Mouse (Mus musculus) G1E (cell line): Measurements from ENCODE around the gene Clip1. TPM values are rescaled to one million over a fixed set of nuclear protein-coding genes. Genes with fewer than 3 reads are reported as not detected.

Experiments
- ATAC-seq: 2 replicates; pipeline ENCODE4 v1.8.0; 2016; ENCODE audit warnings: mild to moderate bottlenecking; ENCODE audit not compliant: insufficient number of reproducible peaks, poor library complexity, low FRiP score, severe bottlenecking; ENCODE audit errors: extremely low read depth
- DNase-seq: peaks from one replicate; pipeline ENCODE4 v3.0.0; 2012; ENCODE audit warnings: low spot score
- H3K27me3 ChIP-seq: 2 replicates; pipeline ENCODE4 v1.6.1; 2012; ENCODE audit warnings: mild to moderate bottlenecking, low read length, inconsistent platforms; ENCODE audit not compliant: insufficient read depth
- H3K36me3 ChIP-seq: replicated peaks from 2 replicates; pipeline ENCODE3; 2012; ENCODE audit warnings: mild to moderate bottlenecking, inconsistent platforms
- H3K4me1 ChIP-seq: 2 replicates; pipeline ENCODE4 v1.6.1; 2012; ENCODE audit warnings: low read depth, low read length, inconsistent platforms, mixed read lengths; ENCODE audit not compliant: insufficient read depth
- H3K4me3 ChIP-seq: 2 replicates; pipeline ENCODE4 v1.5.1; 2012; ENCODE audit warnings: low read depth, mild to moderate bottlenecking, inconsistent platforms, low read length, moderate library complexity, mixed read lengths
- H3K9me3 ChIP-seq: replicated peaks from 2 replicates; pipeline ENCODE4 v1.6.1; 2012; ENCODE audit warnings: inconsistent platforms
- CTCF ChIP-seq: IDR thresholded peaks from 2 replicates; pipeline ENCODE4 v1.5.1; 2012; ENCODE audit warnings: low read depth, low read length, inconsistent platforms, mixed read lengths
- GATA1 ChIP-seq: IDR thresholded peaks from 2 replicates; pipeline ENCODE4 v1.6.1; 2012; ENCODE audit warnings: borderline replicate concordance, low read length, inconsistent platforms, mixed read lengths
- GATA2 ChIP-seq: IDR thresholded peaks from 2 replicates; pipeline ENCODE4 v1.6.1; 2012; ENCODE audit warnings: low read depth, low read length, inconsistent platforms, borderline replicate concordance
- POLR2AphosphoS5 ChIP-seq: IDR thresholded peaks from 2 replicates; pipeline ENCODE4 v1.6.1; 2012; ENCODE audit warnings: low read depth, low read length, inconsistent platforms; ENCODE audit not compliant: insufficient replicate concordance
- TAL1 ChIP-seq: conservative IDR thresholded peaks from 2 replicates; pipeline ENCODE4 v1.6.1; 2012; ENCODE audit warnings: low read depth, low read length, inconsistent platforms, mixed read lengths
- polyA plus RNA-seq: library from polyadenylated mRNA; stranded (reverse); fragments of >175 nt; gene quantifications from 2 replicates; pipeline ENCODE4 v1.2.3, GENCODE M21; 2012
- total RNA-seq, 2 experiments: library from RNA; stranded (forward) in 1 of 2; stranded (reverse) in 1 of 2; fragments of 200-1000 nt in 1 of 2; fragments of >200 nt in 1 of 2; fragmentation: Nextera tagmentation in 1 of 2; gene quantifications; 2 replicates each; pipeline ENCODE4 v1.2.3; 2014 to 2017

The Clip1 gene
- total and polyA plus RNA-seq, 3 experiments = 12.9 to 59.1 (median 49.1) TPM

DNA sequence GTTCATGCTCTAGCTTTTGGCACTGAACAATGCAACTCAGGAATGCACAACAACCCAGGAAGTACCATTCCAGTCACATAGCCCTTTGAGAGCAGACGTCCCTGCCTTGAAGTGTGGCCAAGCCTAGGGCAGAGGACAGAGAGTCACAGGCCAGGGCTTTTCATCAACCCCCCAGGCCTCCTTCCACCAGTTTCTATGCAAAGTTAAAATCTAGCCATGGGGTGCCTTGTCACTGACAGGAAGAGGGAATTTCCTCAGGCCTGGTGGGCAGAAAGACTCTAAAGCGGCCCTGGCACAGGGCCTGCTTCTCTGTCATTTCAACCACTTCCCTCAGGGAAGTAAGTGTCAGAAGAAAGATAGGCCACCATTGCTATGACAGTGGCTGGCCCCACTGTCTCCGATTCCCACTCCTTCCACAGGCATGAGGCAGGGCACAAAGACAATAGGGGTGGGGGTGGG, 77.2 kb downstream of the Clip1 start:
- TF ChIP-seq CTCF = no peak
- no peak for TF ChIP-seq GATA1
- TF ChIP-seq TAL1 = no peak
- no peak for TF ChIP-seq GATA2
- TF ChIP-seq POLR2AphosphoS5 = no peak
- peaks cover 86% of the 10 kb centered on the region for H3K36me3 ChIP-seq
- no peak overlapping the region for H3K4me3 ChIP-seq
- H3K4me1 ChIP-seq = no peaks in the 10 kb centered on the region
- DNase-seq (no peak), ATAC-seq (no peak)
- no peaks in the 10 kb centered on the region for H3K27me3 ChIP-seq
- H3K9me3 ChIP-seq = no peaks in the 10 kb centered on the region

DNA sequence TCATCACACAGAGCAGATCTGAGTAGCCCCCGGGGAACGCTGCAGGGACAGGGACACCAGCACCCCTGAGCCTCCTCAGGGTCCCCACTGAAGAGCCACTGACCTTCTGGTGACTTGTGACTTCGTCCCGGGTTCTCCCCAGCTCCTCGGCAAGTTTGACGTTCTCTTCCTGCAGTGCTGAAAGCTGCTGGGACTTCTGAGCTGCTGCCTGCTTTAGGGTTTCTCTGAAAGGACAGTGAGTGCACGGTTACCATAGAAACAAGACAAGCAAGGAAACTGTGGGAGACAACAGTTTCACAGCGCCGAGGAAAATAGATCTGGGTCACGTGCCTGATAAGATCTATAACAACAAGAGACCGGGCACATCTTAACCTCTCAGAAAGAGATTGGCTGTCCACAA, 80.9 kb downstream of the Clip1 start:
- Histone ChIP-seq H3K36me3 (peaks cover 82% of the 10 kb centered on the region), H3K27me3 (no peaks in the 10 kb centered on the region), H3K9me3 (no peaks in the 10 kb centered on the region), H3K4me3 (no peak overlapping the region), H3K4me1 (no peaks in the 10 kb centered on the region)
- no peak for TF ChIP-seq CTCF
- TF ChIP-seq GATA1 = no peak
- TF ChIP-seq POLR2AphosphoS5 = no peak
- TF ChIP-seq TAL1 = no peak
- no peak for TF ChIP-seq GATA2
- DNase-seq (no peak), ATAC-seq (no peak)

DNA sequence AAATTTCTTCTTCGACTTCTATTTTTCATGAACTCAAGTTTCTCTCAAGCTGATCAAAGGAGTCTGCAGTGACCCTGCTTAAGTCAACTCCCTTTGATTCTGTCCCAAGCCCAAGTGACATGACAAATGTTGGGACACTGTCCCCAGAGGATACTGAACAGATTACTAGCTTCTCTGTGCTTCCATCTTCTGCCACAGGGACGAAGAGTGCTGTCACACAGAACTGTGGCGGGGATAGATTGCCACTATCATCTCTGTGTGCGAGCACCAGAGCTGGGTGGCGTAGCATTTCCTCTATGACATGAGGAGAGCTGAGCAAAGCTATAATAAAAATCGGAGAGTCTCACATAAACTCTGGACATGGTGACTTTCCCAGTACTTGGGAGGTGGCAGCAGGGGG, 82.2 kb downstream of the Clip1 start:
- no peak overlapping the region for H3K4me3 ChIP-seq
- H3K4me1 ChIP-seq = no peaks in the 10 kb centered on the region
- peaks cover 80% of the 10 kb centered on the region for H3K36me3 ChIP-seq
- ATAC-seq = no peak
- no peaks in the 10 kb centered on the region for H3K27me3 ChIP-seq
- no peak for DNase-seq
- TF ChIP-seq TAL1 (no peak), POLR2AphosphoS5 (no peak), CTCF (no peak), GATA1 (no peak), GATA2 (no peak)
- no peaks in the 10 kb centered on the region for H3K9me3 ChIP-seq

DNA sequence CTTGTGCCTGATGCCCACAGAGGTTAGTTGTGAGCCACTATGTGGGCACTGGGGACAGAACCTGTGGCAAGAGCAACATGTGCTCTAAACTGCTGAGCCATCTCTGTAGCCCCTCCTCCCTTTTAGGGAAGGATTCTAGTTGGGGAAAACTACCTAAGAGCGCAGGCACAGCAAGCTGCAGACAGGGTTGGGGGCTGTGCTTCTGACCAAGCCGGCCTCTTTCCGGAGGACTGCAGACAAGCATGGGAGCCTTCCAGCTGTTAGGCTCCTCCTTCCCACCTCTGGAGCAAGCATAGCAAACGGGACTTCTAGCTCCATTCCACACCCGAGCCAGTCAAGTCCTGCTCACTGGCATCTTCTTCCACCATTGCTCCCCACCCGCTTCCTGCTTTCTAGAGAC, 85.1 kb downstream of the Clip1 start:
- Histone ChIP-seq H3K36me3 (peaks cover 74% of the 10 kb centered on the region), H3K27me3 (no peaks in the 10 kb centered on the region), H3K4me1 (no peaks in the 10 kb centered on the region), H3K9me3 (no peaks in the 10 kb centered on the region), H3K4me3 (no peak overlapping the region)
- ATAC-seq = no peak
- TF ChIP-seq GATA2 = no peak
- no peak for TF ChIP-seq POLR2AphosphoS5
- TF ChIP-seq TAL1 = no peak
- no peak for TF ChIP-seq CTCF
- TF ChIP-seq GATA1 = no peak
- no peak for DNase-seq

DNA sequence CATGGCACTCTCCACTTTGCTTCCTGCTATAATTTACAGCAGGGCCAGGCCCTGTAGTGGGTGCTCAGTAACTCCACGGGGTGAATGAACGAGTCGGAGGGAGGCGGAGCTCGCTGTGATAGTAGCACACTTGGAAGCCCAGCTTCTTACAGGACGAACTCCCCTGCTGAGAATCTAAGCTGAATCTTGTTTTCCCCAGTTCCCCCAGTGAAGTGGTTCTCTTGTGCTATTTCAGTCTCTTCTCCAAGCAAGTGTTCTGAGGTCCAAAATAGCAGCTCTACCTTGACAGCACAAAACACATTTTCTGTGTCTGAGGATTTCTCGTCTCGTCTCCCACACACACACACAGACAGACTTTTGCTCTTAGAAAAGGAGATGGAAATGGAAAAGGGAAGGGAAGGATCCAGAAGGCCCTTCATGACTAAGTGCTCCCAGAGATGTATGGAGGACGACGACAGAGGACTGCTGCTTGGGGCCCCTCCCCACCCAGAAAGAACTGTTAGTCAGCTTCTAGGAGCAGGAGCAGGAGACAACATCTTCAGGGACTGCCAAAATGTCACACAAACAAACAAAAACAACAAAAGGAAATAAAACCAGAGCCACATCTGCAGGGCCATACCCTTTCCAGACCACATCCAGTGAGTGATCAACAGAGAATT, 90.7 kb downstream of the Clip1 start:
- Histone ChIP-seq H3K4me3 (no peak overlapping the region), H3K4me1 (no peaks in the 10 kb centered on the region), H3K9me3 (no peaks in the 10 kb centered on the region), H3K36me3 (peaks cover 70% of the 10 kb centered on the region), H3K27me3 (no peaks in the 10 kb centered on the region)
- TF ChIP-seq GATA2 = no peak
- no peak for TF ChIP-seq CTCF
- TF ChIP-seq GATA1 = no peak
- no peak for TF ChIP-seq POLR2AphosphoS5
- TF ChIP-seq TAL1 = no peak
- no peak for ATAC-seq
- no peak for DNase-seq

DNA sequence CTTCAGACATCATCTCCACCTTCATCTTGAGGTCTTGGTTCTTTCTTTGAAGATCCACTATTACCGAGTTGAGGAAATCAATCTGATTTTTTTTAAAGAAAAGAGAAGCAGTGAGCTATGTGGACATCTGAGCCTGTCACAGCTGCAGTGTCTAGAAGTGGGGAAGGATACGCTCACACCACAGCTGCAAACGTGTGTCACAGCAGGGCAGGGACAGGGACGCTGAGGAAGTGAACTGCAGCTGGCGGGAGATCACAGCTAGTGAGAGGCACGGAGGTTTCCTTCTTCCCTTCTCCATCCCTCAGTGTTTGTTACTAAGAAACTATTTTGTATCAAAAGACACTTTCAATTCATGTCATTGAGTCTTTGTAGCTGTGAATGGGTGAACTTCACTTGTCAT, 104.4 kb downstream of the Clip1 start:
- Histone ChIP-seq H3K4me1 (no peaks in the 10 kb centered on the region), H3K9me3 (no peaks in the 10 kb centered on the region), H3K4me3 (no peak overlapping the region), H3K27me3 (no peaks in the 10 kb centered on the region), H3K36me3 (peaks cover 75% of the 10 kb centered on the region)
- no peak for TF ChIP-seq TAL1
- no peak for TF ChIP-seq GATA2
- no peak for TF ChIP-seq POLR2AphosphoS5
- TF ChIP-seq CTCF = no peak
- no peak for TF ChIP-seq GATA1
- no peak for DNase-seq
- ATAC-seq = no peak

DNA sequence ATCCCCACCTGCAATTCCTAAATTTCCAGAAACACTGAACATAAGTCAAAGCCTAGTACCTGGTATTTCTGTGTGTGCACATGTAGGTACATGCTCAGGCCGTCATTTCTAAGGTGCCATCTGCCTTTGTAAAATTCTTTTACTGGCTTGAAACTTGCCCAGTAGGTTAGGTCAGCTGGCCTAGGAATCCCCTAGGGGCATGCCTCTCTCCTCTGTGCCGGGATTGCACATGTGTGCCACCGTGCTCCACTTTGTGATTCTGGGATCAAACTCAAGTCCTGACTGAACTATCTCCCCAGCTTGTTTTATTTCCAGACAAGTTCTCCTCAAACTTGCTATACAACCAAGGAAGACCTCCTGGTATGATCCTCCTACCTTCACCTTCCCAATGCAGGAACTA, 107.7 kb downstream of the Clip1 start:
- Histone ChIP-seq H3K36me3 (peaks cover 54% of the 10 kb centered on the region), H3K4me1 (peaks cover 16% of the 10 kb centered on the region), H3K4me3 (no peak overlapping the region), H3K27me3 (no peaks in the 10 kb centered on the region), H3K9me3 (no peaks in the 10 kb centered on the region)
- no peak for DNase-seq
- ATAC-seq = no peak
- TF ChIP-seq GATA1 (no peak), GATA2 (no peak), TAL1 (no peak)
